Mouse (Mus musculus) thymus, postnatal 36 days (tissue): ENCODE measurements around the gene Espl1.

Source experiments
- DNase-seq, 2 experiments: peaks; one replicate each; pipeline ENCODE4 v3.0.0; 2022; ENCODE audit warnings: mixed read lengths in 2 of 2

Espl1 gene

GRCm38 (mm10) chr15:102295633-102296367 is at the start of gene Espl1:
Gene Espl1, plus strand, starts transcription at chr15:102296266.
- DNase-seq, result peak; percentile 94 to 95

- DNase-seq, result peak; percentile 69 to 73
Measured at GRCm38 (mm10) chr15:102246866-102247251, 49.2 kb upstream of the Espl1 start.

DNA sequence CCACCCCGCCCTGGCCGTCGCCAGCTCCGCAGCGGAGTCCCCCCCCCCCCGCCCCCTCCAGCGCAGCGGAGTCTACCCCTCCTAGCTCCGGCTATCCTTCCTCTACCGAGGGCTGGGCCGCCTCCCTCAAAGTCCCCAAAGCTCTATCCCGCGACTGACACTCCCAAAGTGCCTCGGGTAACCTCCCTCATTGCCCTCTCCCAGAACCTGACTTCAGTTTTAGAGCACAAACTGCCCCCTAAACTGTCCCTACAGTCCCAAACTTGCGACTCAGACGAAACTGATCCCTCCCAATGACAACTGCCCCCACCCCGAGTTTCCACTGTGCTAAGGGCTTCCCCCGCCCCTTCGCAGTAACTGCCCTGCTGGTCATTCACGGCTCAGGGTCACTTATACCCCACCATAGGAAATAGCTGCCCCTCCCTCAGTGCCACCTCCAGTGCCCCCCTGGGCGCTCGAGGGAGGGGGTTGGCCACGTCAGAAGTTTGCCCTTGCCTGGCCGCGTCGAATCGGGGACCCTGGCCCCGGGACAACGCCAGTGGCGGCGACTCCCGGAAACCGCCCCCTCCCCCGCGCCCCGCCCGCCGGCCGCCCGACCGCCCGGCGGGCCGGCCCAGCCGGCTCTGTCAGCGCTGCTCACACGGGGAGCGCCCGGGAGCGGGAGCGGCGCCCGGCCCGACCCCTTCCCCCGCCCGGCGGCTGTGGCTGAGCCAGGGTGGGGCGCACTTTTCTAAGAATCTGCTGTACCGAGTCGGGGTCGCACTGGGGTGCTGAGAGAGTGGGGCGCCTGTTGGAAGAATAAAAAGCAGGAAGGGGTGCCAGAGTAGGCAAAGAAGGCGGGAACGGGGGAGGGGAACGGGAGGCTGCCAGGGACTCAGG is 48.6 kb upstream of the Espl1 start:
- peak; percentile 48 to 58 for DNase-seq

DNA sequence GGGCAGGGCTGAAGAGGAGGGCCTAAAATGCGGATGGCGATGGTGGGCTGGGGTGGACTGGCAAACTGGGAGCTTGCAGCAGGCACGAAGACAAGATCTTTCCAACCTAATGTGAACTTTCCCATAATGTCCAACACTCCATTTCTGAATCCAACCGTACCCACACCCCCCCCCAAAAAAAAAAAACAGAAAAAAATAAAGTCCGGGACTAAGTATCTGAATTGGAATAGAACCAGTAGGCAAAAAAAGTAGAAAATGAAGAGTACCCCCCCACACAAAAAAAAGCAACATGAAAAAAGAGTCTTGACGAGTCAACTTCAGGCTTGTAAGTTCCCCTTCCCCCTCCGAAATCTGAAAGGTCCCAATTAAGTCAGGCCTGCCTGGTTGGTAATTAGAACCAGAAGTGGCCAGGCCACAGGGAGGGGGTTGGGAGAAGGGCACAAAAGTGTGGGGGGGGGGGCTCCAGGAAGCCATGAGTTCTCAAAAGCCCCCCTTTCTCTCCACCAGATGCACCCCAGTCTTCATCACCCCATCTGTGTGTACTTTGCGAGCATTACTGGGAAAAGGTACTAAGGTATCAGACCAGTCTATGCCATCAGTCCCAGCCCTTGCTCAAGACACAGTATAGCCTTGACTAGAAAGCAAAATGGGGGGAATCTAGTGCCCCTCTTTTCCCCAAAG is 47.8 kb upstream of the Espl1 start:
- DNase-seq, result no peak

DNA sequence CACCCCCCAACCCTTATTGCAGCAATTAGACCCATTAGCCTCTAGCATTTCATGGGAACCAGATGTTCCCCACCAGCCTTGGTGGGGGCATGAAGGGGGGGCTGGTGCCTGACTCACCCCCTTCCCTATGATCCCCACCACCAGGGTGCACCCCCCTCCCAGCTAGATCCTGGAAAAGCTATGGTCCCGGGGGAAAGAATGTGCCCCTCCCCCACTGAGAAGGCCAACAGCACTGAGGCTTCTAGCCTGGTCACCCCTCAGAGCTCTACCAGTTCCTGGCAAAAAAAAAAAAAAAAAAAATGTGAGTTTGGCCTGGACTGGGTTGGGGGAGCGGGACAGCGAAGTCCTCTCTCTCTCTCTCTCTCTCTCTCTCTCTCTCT is 47.3 kb upstream of the Espl1 start:
- DNase-seq, result no peak

DNA sequence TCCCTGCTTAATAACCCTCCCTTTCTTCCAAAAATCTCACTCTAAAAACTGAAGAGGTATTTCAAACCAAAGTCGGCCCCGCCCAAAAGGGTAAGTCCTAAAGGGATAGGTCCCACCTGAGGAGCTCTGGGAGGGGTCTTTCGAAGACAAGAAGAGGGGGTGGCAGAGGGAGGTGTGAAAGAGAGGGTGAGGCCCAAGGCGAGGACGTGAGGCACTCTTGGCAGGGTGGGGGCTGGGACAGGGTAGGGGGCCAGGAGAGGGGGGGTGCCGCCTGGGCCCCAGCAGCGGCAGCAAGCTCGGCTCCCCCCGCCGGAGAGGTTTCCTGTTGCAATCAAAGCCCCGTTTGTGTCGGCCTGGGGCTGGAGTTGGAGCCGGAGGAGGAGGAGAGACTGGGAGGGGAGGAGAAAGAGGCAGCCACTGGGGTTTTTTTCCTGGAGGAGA is 46.8 kb upstream of the Espl1 start:
- no peak for DNase-seq

DNA sequence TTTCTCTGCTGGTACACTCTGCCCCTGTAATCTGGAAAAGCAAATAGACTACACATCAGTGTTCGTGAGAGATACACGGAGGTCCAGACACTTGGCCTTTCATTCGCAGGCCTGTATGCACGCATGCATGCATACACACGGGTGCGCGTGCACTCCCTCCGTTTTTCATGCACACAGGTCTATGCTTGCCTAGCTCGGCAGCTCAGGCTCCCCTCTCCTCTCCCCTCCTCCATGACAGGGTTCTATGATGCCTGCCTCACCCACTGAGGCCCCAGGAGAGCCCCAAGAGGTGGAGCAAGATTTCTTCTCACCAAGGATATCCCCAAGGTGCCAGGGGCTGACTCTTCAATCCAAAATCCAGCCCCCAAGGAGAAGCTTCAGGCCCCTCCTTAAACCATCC is 46.1 kb upstream of the Espl1 start:
- no peak for DNase-seq

GRCm38 (mm10) chr15:102250521-102250920 is 45.5 kb upstream of the Espl1 start:
- DNase-seq, result no peak

- DNase-seq, result peak in 1 of 2 experiments; percentile 9
Measured at GRCm38 (mm10) chr15:102255547-102256255, 40.4 kb upstream of the Espl1 start.

- no peak for DNase-seq
Measured at GRCm38 (mm10) chr15:102256431-102257201, 39.5 kb upstream of the Espl1 start.

DNA sequence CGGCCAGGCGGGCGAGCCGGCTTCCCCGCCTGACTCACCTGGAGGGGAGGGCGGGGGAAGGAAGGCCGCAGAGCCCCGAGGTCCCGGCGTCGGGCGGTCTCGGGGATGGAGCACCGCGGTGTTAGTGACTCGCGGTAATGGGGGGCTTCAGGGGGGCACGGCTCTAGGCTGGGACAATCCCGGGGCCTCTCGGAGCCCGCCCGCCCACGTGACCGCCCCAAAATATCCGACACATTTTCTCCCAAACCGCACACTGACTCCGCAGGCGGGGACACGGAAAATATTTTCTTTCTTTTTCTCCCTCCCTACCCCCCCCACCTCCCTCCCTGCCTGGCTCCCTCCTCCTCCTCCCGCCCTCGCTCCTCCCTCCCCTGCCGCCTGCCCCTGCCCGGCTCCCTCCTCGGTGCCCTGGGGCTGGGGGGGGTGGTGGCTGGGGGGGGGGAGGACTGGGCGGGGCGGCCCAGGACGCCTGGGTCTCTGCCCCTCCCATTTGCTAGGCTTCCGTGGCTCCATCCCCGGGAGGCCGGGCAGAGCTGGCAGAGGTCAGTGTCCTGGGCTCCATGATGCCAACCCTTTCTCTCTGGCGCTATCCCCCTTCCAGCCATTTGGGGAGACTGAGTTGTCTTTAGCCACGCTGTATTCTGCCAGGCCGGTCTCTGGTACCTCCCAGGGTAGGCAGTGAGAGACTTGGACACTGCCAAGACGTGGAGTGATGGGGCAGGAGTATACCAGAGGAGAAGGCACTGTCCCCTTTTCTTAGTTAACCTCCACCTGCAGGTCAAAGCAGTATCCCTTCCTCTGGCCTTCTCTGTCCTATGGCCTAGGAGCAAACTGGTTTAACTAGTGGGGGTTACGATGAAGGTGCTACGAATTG is 38.6 kb upstream of the Espl1 start, which contains the start of gene Rarg:
Gene Rarg, minus strand, starts transcription at position 316 of the 874 bp plus-strand sequence.
- DNase-seq, result peak; percentile 18 to 39

- no peak for DNase-seq
Measured at GRCm38 (mm10) chr15:102258076-102258470, 38.0 kb upstream of the Espl1 start.

- no peak for DNase-seq
Measured at GRCm38 (mm10) chr15:102258581-102259253, 37.3 kb upstream of the Espl1 start.

DNA sequence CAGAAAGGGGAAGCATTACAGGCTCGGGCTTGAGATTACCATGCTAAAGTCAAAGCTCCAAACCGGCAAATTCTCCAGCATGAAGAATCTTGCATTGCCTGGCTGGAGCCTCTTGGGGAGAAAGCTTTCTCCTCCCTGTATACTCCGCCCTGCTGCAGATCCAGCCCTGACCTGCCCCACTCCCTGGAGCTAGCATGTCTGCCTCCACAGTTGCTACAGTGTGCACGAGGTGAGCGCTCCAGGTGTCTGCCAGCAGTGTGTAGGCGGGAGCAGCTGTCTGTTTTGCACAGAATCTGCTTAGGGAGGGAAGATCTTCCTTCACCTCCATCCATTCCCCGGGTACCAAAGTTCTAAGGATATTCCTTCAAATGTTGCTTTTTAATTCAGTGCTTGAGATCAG is 33.5 kb upstream of the Espl1 start:
- DNase-seq, result no peak

- peak; percentile 24 to 54 for DNase-seq
Measured at GRCm38 (mm10) chr15:102263037-102263436, 33.0 kb upstream of the Espl1 start.

DNA sequence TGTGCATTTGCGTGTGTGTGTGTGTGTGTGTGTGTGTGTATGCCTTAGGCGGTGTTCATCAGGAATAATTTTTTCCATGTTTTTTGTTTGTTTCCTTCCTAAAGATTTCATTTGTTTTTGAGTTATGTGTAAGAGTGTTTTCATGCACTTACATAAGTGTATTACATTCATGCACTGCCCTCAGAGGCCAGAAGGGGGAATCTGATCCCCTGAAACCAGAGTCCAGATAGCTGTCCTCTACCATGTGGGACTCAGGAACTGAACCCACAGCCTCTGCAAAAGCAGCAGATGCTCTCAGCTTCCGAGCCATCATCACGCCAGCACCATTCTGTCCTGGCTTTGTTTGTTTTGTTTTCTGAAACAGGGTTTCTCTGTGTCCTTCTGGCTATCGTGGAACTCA is 30.5 kb upstream of the Espl1 start:
- DNase-seq, result no peak

DNA sequence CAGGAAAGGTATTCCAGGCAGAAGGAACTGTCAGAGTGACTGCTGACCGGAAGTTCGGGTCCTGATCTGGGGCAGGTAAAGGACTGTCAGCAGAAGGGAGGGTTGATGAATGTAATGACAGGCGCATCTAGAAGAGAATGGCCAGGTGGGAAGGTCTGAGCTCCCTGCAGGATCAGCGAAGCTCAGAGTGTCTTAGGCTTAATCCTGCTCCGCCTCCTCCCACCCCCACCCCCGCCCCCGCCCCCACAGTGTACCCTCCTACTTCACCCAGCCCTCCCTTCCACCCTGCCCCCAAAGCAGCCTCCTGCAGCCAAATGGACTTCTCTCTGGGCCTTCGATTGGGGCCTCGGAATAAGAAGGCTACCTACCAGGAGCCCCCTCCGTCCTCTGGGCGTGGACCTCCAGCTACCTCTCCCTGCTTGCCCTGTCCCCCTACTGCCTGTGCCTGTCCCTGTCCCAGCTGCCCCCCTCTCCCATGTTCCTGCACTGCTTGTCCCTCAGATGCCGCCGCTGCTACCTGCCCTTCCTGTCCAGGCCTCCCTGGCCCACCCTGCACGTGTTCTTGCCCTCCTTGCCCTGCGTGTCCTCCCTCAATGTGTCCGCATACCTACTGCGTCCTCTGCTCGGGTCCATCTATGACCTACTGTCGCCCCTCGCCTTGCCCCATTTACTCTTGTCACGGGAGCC is 25.6 kb upstream of the Espl1 start, which contains the start of gene Gm9918:
Gene Gm9918, plus strand, starts transcription at position 290 of the 687 bp plus-strand sequence.
- DNase-seq, result no peak

DNA sequence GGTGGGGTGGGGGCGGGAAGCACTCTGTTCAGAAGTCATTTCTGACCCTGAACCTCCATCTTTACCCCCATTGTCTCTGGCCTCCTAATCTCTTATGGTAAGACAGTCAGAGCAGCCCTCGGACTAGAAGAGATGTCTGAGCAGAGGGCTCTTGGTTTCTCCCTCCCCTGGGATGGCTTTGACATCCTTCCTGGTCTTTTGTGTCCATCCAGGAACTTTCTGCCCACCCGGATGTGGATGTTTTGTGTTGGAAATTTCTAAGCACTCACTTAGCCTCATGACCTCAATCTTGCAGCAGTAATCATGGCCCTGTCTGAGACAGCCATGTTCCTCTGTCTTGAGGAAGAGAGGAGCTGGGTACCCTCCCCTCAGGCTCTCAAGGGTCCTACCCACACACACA is 24.6 kb upstream of the Espl1 start:
- DNase-seq, result no peak

- no peak for DNase-seq
Measured at GRCm38 (mm10) chr15:102273982-102274716, 21.9 kb upstream of the Espl1 start.
